Mouse (Mus musculus) bone marrow macrophage, adult 2 months (primary cell): Measurements from ENCODE around the gene Ferd3l. TPM values are rescaled to one million over a fixed set of nuclear protein-coding genes. Genes with fewer than 3 reads are reported as not detected.

Experiments
- H3K27ac ChIP-seq: 2 replicates; pipeline ENCODE4 v1.5.1; 2012; ENCODE audit warnings: low read depth, low read length; ENCODE audit not compliant: insufficient read depth
- H3K4me1 ChIP-seq: 2 replicates; pipeline ENCODE4 v1.6.1; 2012; ENCODE audit warnings: low read length; ENCODE audit not compliant: control insufficient read depth, insufficient read depth
- H3K4me3 ChIP-seq: 2 replicates; pipeline ENCODE4 v1.5.1; 2012; ENCODE audit warnings: mild to moderate bottlenecking, low read length, moderate library complexity; ENCODE audit not compliant: insufficient read depth
- CTCF ChIP-seq: IDR thresholded peaks from 2 replicates; pipeline ENCODE4 v1.5.1; 2012; ENCODE audit warnings: low read depth, mild to moderate bottlenecking, low read length, moderate library complexity
- POLR2A ChIP-seq: IDR thresholded peaks from 2 replicates; pipeline ENCODE4 v1.6.1; 2012; ENCODE audit warnings: mild to moderate bottlenecking, low read depth, low read length, borderline replicate concordance
- polyA plus RNA-seq: library from polyadenylated mRNA; stranded (reverse); fragments of >200 nt; gene quantifications from 2 replicates; pipeline ENCODE4 v1.2.4, GENCODE M21; 2012; ENCODE audit not compliant: missing spikeins, insufficient read depth, insufficient read length

The Ferd3l gene
- polyA plus RNA-seq: not detected in 2 replicates

DNA sequence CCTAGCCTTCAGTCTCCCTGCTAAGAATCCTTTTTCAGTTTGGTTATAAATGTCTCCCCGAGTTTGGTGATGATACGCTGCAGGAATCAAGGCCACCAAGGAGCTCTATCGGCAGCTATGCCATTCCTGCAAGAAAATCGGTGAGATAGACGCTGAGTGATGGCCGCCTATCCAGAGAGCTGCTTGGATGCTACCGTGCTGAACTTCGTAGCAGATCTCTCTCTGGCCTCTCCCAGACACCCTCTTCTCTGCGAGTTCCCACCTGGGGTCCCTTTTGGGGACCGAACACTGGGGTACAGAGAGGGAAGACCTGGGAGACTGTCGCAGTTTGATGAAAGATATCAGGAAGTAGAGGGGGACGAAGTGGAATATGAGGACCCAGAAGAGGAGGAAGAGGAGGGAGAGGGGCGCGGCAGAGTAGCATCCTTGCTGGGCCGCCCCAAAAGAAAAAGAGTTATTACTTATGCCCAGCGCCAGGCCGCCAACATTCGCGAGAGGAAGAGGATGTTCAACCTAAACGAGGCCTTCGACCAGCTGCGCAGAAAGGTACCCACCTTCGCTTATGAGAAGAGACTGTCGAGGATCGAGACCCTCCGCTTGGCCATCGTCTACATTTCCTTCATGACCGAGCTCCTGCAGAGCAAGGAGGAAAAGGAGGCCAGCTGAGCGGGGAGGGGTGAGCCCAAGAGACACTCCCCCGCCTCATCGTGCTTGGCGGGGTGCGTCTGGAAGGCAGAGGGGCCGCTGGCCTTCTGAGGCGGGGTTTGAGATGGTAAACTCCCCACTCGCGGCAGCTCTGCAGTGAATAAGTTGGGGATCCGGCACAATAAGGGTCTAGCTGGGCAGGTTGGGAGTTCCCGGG is at the start of gene Ferd3l:
Gene Ferd3l (plus strand): TSS at position 95 of the 862 bp plus-strand sequence.
- Histone ChIP-seq H3K27ac (no peak within 1 kb of the TSS), H3K4me3 (no peak within 1 kb of the TSS), H3K4me1 (no peaks in the 10 kb centered on the region)
- TF ChIP-seq POLR2A (no peak), CTCF (no peak)

DNA sequence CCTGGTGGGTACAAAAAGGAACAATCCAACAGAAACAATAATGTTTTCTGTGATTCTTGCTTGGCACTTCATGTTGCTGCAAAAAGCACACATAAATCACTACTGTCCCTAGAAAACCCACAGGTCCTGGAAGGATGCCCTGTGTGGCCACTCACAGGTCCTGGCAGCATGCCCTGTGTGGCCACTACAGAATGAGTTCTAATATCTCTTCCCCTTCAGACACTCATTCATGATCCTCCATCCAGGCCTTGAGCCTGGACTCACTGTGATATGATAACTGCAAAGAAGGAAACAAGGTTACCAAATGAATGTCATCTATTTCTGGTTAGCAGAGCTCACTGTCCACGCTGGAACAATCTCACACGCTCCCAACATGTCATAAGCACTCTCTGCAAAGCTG is 34.3 kb upstream of the Ferd3l start:
- Histone ChIP-seq H3K27ac (no peak overlapping the region), H3K4me1 (no peaks in the 10 kb centered on the region), H3K4me3 (no peak overlapping the region)
- TF ChIP-seq CTCF: no peak
- TF ChIP-seq POLR2A: no peak

DNA sequence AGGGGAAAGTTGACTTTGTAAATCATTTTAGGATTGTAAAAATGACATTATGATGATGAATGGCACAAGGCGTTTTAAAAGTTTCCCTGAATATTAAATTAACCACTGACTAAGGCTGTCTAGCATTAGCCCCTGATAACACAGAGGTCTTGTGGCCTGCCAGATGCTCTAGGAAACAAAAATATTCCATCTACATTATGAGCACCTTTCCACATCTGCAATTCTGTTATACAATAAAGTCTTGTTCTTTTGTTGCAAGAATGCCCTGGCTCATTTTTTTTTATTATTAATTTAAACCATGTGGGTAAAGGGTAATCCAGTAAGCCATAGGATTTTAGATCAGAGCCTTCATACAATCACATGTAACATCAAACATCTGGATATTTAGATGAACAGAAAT is 33.6 kb upstream of the Ferd3l start:
- no peak for TF ChIP-seq CTCF
- TF ChIP-seq POLR2A: no peak
- Histone ChIP-seq H3K4me1 (no peaks in the 10 kb centered on the region), H3K4me3 (no peak overlapping the region), H3K27ac (no peak overlapping the region)

- H3K4me3 ChIP-seq: no peak overlapping the region
- no peak for TF ChIP-seq POLR2A
- TF ChIP-seq CTCF: no peak
- no peak overlapping the region for H3K27ac ChIP-seq
- H3K4me1 ChIP-seq: no peaks in the 10 kb centered on the region
Observed at GRCm38 (mm10) chr12:33926751-33927150, 1.5 kb upstream of the Ferd3l start.

GRCm38 (mm10) chr12:33927334-33928098 is 709 bp upstream of the Ferd3l start:
- Histone ChIP-seq H3K27ac (no peak overlapping the region), H3K4me1 (no peaks in the 10 kb centered on the region), H3K4me3 (no peak overlapping the region)
- TF ChIP-seq CTCF (no peak), POLR2A (no peak)

GRCm38 (mm10) chr12:33952843-33953242 is 24.6 kb downstream of the Ferd3l start:
- no peaks in the 10 kb centered on the region for H3K4me1 ChIP-seq
- H3K27ac ChIP-seq: no peak overlapping the region
- no peak for TF ChIP-seq POLR2A
- TF ChIP-seq CTCF: no peak
- no peak overlapping the region for H3K4me3 ChIP-seq

- no peak overlapping the region for H3K27ac ChIP-seq
- H3K4me1 ChIP-seq: no peaks in the 10 kb centered on the region
- TF ChIP-seq POLR2A (no peak), CTCF (no peak)
- H3K4me3 ChIP-seq: no peak overlapping the region
Observed at GRCm38 (mm10) chr12:33954931-33955565, 26.8 kb downstream of the Ferd3l start.

DNA sequence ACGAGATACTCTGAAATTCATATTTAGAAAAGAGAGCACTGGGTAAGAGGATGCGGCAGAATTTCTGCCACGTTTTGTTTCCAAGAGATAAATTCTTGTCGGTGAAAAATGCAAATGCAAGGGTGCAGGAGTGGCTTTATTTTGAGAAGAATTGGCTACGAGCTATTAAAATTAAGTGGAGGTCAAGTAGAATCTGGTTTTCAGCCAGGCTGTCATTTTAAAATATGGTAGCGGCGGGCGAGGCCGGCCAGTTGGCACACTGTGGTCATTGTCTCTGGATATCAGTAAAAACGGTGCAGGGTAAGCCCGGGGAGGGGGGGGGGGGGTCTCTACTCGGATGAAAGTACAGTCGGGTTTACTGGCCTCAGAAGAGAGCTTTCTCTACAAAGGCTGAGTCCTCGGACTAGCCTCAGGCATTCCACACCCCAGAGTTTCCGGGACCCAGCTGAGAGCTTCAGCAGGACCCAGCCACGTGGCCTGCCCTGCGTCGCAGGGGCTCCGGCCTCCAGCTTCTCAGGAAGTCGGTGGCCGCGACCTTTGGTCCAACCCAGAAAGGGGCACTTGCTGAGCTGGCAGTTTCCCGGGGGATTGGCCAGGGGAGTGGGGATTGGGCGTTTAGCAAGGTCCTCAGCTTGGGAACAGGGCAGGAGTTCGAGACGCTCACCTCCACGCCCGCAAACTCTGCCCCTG is 27.5 kb downstream of the Ferd3l start:
- no peak for TF ChIP-seq POLR2A
- no peak for TF ChIP-seq CTCF
- H3K27ac ChIP-seq: no peak overlapping the region
- H3K4me1 ChIP-seq: no peaks in the 10 kb centered on the region
- no peak overlapping the region for H3K4me3 ChIP-seq
